Mouse (Mus musculus) right cerebral cortex, postnatal 14 days (tissue): ENCODE data around the gene Vat1l.
A peak's percentile ranks its signal among the peaks of the same experiment; 100 is the strongest.

ENCODE experiments used
- DNase-seq: peaks from one replicate; pipeline ENCODE4 v3.0.0; 2022

Vat1l gene

DNA sequence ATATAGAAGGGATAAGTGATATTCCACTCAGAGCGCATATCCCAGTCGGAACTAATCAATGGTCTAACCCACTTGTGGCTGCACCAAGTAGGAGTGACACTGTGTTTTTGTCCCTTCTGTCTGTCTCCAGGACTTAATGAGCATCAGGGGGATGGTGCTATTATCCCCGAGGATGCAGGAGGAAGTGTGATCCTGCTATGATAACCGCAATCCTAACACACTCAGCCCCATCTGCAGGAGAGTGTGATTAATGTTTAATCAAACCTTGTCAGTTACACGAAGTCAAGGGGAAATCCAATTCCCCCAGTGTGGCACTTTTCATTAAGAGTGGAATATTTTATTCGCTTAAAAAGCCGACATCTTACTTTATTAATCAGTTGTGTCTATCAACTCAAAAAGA lies 196.3 kb downstream of the Vat1l start:
- no peak for DNase-seq

DNA sequence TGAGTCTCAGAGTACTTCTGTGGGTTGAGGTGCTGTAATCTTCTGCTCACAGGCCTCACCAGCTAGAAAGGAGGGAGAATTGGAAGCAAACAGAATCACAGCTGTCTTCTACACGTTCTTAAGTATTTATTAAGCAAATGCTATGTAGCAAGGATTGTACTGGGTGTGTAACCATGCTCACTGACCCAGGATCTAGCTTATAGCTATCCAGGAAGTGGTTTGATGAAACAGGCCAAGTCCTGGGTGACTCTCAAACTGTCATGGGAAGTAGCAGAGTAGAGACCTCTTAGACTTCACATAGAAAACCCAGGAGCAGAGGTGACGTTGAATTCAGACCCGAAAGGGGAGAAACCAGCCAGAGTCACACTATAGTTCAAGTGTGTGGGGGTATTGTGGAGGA lies 206.0 kb downstream of the Vat1l start:
- no peak for DNase-seq

DNA sequence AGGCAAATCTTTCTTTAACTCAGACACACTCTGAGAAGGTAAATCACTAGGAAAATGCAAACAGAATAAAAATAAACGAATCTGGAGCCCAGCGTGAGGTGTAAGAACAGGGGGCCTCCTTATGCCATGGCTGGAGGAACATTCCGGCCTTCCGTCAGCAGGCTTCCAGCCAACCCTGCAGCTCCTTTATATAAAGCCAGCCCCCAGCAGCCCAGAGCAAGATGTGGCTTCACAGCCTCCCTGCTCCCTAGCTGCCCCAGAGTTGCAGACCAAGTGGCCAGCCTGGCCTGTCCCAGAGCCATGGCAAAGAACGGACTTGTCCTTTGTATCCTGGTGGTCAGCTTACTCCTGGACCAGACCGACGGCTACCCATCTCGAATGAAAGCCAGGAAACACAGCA lies 212.4 kb downstream of the Vat1l start, which contains the start of gene Clec3a:
Gene Clec3a (plus strand): TSS at position 301 of the 400 bp plus-strand sequence.
- no peak for DNase-seq

DNA sequence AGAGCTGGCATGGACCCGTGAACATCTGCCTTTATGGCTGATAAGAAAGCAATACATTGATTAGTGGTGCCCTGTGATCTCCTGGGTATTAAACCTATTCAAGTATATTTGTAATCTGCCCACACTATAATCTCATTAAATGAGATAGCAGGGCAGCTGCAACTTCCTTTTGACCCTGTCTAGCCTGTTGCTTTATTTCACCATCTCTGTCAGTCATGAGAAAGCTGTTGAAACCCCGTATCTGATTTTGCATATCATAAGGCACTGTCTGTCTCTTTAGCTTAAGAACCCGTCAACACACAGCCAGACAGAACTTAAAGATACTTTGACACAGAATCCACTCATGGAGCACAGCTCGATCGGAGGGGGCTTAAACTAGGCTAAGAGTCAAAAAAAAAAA lies 213.1 kb downstream of the Vat1l start:
- DNase-seq = no peak

DNA sequence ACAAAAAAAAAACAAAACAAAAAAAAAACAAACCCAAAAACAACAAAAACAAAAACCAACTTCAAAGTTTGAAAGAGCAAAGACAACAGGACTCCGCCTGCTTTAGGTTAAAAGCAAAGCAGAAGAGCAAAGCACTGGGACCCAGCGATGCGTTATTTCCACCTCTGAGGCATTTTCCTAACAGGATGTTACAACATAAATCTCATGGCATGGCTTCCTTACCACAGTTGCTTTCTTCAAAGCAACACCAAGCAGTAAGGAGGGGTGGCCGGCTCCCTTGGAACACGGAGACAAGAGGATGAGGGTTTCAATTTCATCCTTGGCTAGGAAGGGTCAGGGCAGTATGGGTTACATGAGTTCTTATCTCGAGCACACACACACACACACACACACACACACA lies 213.5 kb downstream of the Vat1l start:
- DNase-seq = no peak

DNA sequence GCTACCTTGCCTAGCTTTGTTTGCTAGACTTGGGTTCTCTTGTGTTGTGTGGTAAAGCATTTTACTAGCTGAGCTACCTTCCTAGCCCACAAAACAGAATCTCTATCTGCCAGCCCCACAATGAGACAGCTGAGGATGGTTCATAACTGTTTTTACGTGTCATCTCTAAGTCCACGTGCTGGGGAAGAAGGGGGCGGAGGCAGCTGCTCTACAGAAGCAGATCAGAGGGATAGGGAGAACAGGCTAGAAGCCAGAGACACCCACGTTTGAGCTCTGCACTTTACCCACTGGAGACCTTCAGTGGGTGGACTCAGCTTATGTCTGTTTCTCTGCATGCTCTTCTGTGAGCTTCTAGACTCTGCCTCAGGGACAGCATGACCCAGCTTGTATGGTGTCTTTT lies 216.1 kb downstream of the Vat1l start:
- peak; percentile 20 for DNase-seq
